Comparison of ENCODE assay signal across 7 mouse cellular contexts in genomic region chr7:30562526-30563116, GRCm38 (mm10). TPM values are rescaled to one million over a fixed set of nuclear protein-coding genes. Genes with fewer than 3 reads are reported as not detected.
A peak's percentile ranks its signal among the peaks of the same experiment; 100 is the strongest.
DNase-seq lines count a peak whose midpoint lies in the region; ATAC-seq lines count a peak whose summit lies in the region.

No protein-coding gene starts in this region.

- no peaks in the 10 kb centered on the region for H3K9me3 ChIP-seq in lung, embryonic 16.5 days (ENCODE audit: control insufficient read depth, low read length)
- H3K9me3 ChIP-seq in forebrain, embryonic 12.5 days, result no peaks in the 10 kb centered on the region
- no peaks in the 10 kb centered on the region for H3K9me3 ChIP-seq in liver, embryonic 13.5 days (replicated peaks)
- H3K9me3 ChIP-seq in stomach, embryonic 15.5 days, result no peaks in the 10 kb centered on the region

- H3K27me3 ChIP-seq in lung, embryonic 16.5 days (ENCODE audit: control insufficient read depth, insufficient read depth, low read depth, low read length), result no peaks in the 10 kb centered on the region
- H3K27me3 ChIP-seq in forebrain, embryonic 12.5 days, result no peaks in the 10 kb centered on the region
- no peaks in the 10 kb centered on the region for H3K27me3 ChIP-seq in liver, embryonic 13.5 days
- no peaks in the 10 kb centered on the region for H3K27me3 ChIP-seq in stomach, embryonic 15.5 days (replicated peaks)

- peak overlapping the region; percentile 78 for H3K9ac ChIP-seq in lung, embryonic 16.5 days (ENCODE audit: low read length)
- H3K9ac ChIP-seq in forebrain, embryonic 12.5 days, result peak overlapping the region; percentile 80
- peak overlapping the region; percentile 81 for H3K9ac ChIP-seq in liver, embryonic 13.5 days
- H3K9ac ChIP-seq in stomach, embryonic 15.5 days, result peak overlapping the region; percentile 44

- H3K4me3 ChIP-seq in lung, embryonic 16.5 days (ENCODE audit: low read length), result peak overlapping the region; percentile 76
- peak overlapping the region; percentile 77 for H3K4me3 ChIP-seq in forebrain, embryonic 12.5 days (replicated peaks)
- H3K4me3 ChIP-seq in liver, embryonic 13.5 days (replicated peaks), result peak overlapping the region; percentile 83
- peak overlapping the region; percentile 88 for H3K4me3 ChIP-seq in stomach, embryonic 15.5 days (replicated peaks)

- peaks cover 9% of the 10 kb centered on the region; the same call in 1 of the 2 replicates for H3K36me3 ChIP-seq in lung, embryonic 16.5 days (ENCODE audit: control insufficient read depth, insufficient read depth, low read length)
- peaks cover 29% of the 10 kb centered on the region for H3K36me3 ChIP-seq in forebrain, embryonic 12.5 days (replicated peaks)
- H3K36me3 ChIP-seq in liver, embryonic 13.5 days, result peaks cover 36% of the 10 kb centered on the region
- H3K36me3 ChIP-seq in stomach, embryonic 15.5 days, result peaks cover 9% of the 10 kb centered on the region

- H3K4me1 ChIP-seq in lung, embryonic 16.5 days (replicated peaks; ENCODE audit: control insufficient read depth, insufficient read depth, low read length), result peaks cover 16% of the 10 kb centered on the region
- H3K4me1 ChIP-seq in forebrain, embryonic 12.5 days, result peaks cover 33% of the 10 kb centered on the region
- H3K4me1 ChIP-seq in liver, embryonic 13.5 days (replicated peaks), result peaks cover 48% of the 10 kb centered on the region
- H3K4me1 ChIP-seq in stomach, embryonic 15.5 days, result peaks cover 15% of the 10 kb centered on the region; the same call in 1 of the 2 replicates

- no peak for ATAC-seq in lung, embryonic 16.5 days (ENCODE audit: low read depth)
- ATAC-seq in forebrain, embryonic 12.5 days (ENCODE audit: low FRiP score), result no peak
- peak; percentile 8; the same call in 1 of the 2 replicates for ATAC-seq in liver, embryonic 13.5 days (ENCODE audit: low read depth)
- no peak for ATAC-seq in stomach, embryonic 15.5 days (ENCODE audit: insufficient read depth, low FRiP score, low read depth)

- peak overlapping the region; percentile 85 for H3K4me2 ChIP-seq in lung, embryonic 16.5 days (ENCODE audit: low read depth, low read length)
- H3K4me2 ChIP-seq in forebrain, embryonic 12.5 days, result peak overlapping the region; percentile 87
- peak overlapping the region; percentile 89 for H3K4me2 ChIP-seq in liver, embryonic 13.5 days
- peak overlapping the region; percentile 70 for H3K4me2 ChIP-seq in stomach, embryonic 15.5 days

- 1% methylated on average over 27 of the region's 27 CpGs for WGBS in lung, embryonic 16.5 days
- 2% methylated on average over 27 of the region's 27 CpGs for WGBS in forebrain, embryonic 12.5 days
- under 1% methylated on average over 27 of the region's 27 CpGs for WGBS in liver, embryonic 13.5 days (ENCODE audit: insufficient replicate concordance)
- under 1% methylated on average over 27 of the region's 27 CpGs for WGBS in stomach, embryonic 15.5 days

- no peak for DNase-seq in lung, postnatal 10 days
- DNase-seq in c-Kit-positive CD71-negative TER-119-negative erythroid progenitor cells, embryonic 14.5 days (ENCODE audit: low read depth), result peak; percentile 20
- no peak for DNase-seq in liver, embryonic 13.5 days
- no peak for DNase-seq in gastrocnemius, adult 8-10 months (ENCODE audit: low spot score in 2 of 2)

- H3K27ac ChIP-seq in lung, embryonic 16.5 days (ENCODE audit: low read length), result peak overlapping the region; percentile 81
- peak overlapping the region; percentile 94 for H3K27ac ChIP-seq in forebrain, embryonic 12.5 days
- H3K27ac ChIP-seq in liver, embryonic 13.5 days, result peak overlapping the region; percentile 84
- peak overlapping the region; percentile 99 for H3K27ac ChIP-seq in stomach, embryonic 15.5 days

RNA-seq across cellular contexts. Expression of gene U2af1l4, which starts 0.5 kb away (rescaled TPM):
- polyA plus RNA-seq in lung, embryonic 16.5 days (2015; fragmentation: Nextera tagmentation; extraction: Ambion mirVana), result 95.5 and 96.3 TPM in 2 replicates
- polyA plus RNA-seq in forebrain, embryonic 12.5 days (2016; fragmentation: Nextera tagmentation; extraction: Ambion mirVana), result 88.1 and 95.7 TPM in 2 replicates
- 49.4 TPM in 2 replicates for polyA plus RNA-seq in liver, embryonic 13.5 days (2015; fragmentation: Nextera tagmentation; extraction: Ambion mirVana)
- polyA plus RNA-seq in stomach, embryonic 15.5 days (2015; fragmentation: Nextera tagmentation; extraction: Ambion mirVana), result 82.5 and 85.7 TPM in 2 replicates
- 10 to 100 TPM; 53.4 to 57.5 (median 56.9) TPM for total RNA-seq in gastrocnemius, adult 8-10 months (2022)

RNA-seq across cellular contexts. Expression of gene Gm49396, which starts 0.5 kb away (rescaled TPM):
- polyA plus RNA-seq in lung, embryonic 16.5 days (2015; fragmentation: Nextera tagmentation; extraction: Ambion mirVana), result 14.3 and 18.2 TPM in 2 replicates
- 24.0 and 24.9 TPM in 2 replicates for polyA plus RNA-seq in forebrain, embryonic 12.5 days (2016; fragmentation: Nextera tagmentation; extraction: Ambion mirVana)
- 3.4 and 3.8 TPM in 2 replicates for polyA plus RNA-seq in liver, embryonic 13.5 days (2015; fragmentation: Nextera tagmentation; extraction: Ambion mirVana)
- polyA plus RNA-seq in stomach, embryonic 15.5 days (2015; fragmentation: Nextera tagmentation; extraction: Ambion mirVana), result 11.1 and 11.5 TPM in 2 replicates
- total RNA-seq in gastrocnemius, adult 8-10 months (2022), result 1 to 10 TPM in 3 of 4 experiments, under 1 TPM in 1; 0.56 to 1.9 (median 1.5) TPM

RNA-seq across cellular contexts. Expression of gene Psenen, which starts 0.8 kb away (rescaled TPM):
- 144 and 146 TPM in 2 replicates for polyA plus RNA-seq in lung, embryonic 16.5 days (2015; fragmentation: Nextera tagmentation; extraction: Ambion mirVana)
- 142 and 145 TPM in 2 replicates for polyA plus RNA-seq in forebrain, embryonic 12.5 days (2016; fragmentation: Nextera tagmentation; extraction: Ambion mirVana)
- polyA plus RNA-seq in liver, embryonic 13.5 days (2015; fragmentation: Nextera tagmentation; extraction: Ambion mirVana), result 80.1 and 81.3 TPM in 2 replicates
- 135 and 138 TPM in 2 replicates for polyA plus RNA-seq in stomach, embryonic 15.5 days (2015; fragmentation: Nextera tagmentation; extraction: Ambion mirVana)
- total RNA-seq in gastrocnemius, adult 8-10 months (2022), result 100 to 1,000 TPM; 140 to 149 (median 146) TPM

RNA-seq across cellular contexts. Expression of gene Igflr1, which starts 2.6 kb away (rescaled TPM):
- polyA plus RNA-seq in lung, embryonic 16.5 days (2015; fragmentation: Nextera tagmentation; extraction: Ambion mirVana), result 4.2 and 6.4 TPM in 2 replicates
- polyA plus RNA-seq in forebrain, embryonic 12.5 days (2016; fragmentation: Nextera tagmentation; extraction: Ambion mirVana), result 3.4 and 5.6 TPM in 2 replicates
- 1.6 and 2.1 TPM in 2 replicates for polyA plus RNA-seq in liver, embryonic 13.5 days (2015; fragmentation: Nextera tagmentation; extraction: Ambion mirVana)
- polyA plus RNA-seq in stomach, embryonic 15.5 days (2015; fragmentation: Nextera tagmentation; extraction: Ambion mirVana), result 2.2 and 3.5 TPM in 2 replicates
- total RNA-seq in gastrocnemius, adult 8-10 months (2022), result under 1 TPM; 0.31 to 0.85 (median 0.65) TPM

RNA-seq across cellular contexts. Expression of gene Lin37, which starts 3.0 kb away (rescaled TPM):
- 38.1 and 46.1 TPM in 2 replicates for polyA plus RNA-seq in lung, embryonic 16.5 days (2015; fragmentation: Nextera tagmentation; extraction: Ambion mirVana)
- 51.7 and 63.1 TPM in 2 replicates for polyA plus RNA-seq in forebrain, embryonic 12.5 days (2016; fragmentation: Nextera tagmentation; extraction: Ambion mirVana)
- 25.3 and 31.9 TPM in 2 replicates for polyA plus RNA-seq in liver, embryonic 13.5 days (2015; fragmentation: Nextera tagmentation; extraction: Ambion mirVana)
- polyA plus RNA-seq in stomach, embryonic 15.5 days (2015; fragmentation: Nextera tagmentation; extraction: Ambion mirVana), result 55.0 and 66.3 TPM in 2 replicates
- total RNA-seq in gastrocnemius, adult 8-10 months (2022), result 10 to 100 TPM in 3 of 4 experiments, 1 to 10 TPM in 1; 8.1 to 12.4 (median 11.0) TPM
